Mouse (Mus musculus) urinary bladder, postnatal 36 days (tissue): ENCODE results near the gene Slc39a7.
"Not testable (repeated sequence)": the region's sequence is repeated elsewhere in the genome, so short reads cannot be mapped to it uniquely, and the experiment has no call there.

Experiments used
- DNase-seq, 2 experiments: peaks; one replicate each; pipeline ENCODE4 v3.0.0; 2022; ENCODE audit warnings: low spot score in 2 of 2, mixed read lengths in 1 of 2

Gene Slc39a7

GRCm38 (mm10) chr17:34030861-34031326 is 588 bp downstream of the Slc39a7 start:
- no peak for DNase-seq

GRCm38 (mm10) chr17:34029890-34030595 is 1.4 kb downstream of the Slc39a7 start:
- no peak for DNase-seq

GRCm38 (mm10) chr17:34029150-34029889 is 2.2 kb downstream of the Slc39a7 start:
- DNase-seq, result no peak

- DNase-seq, result no peak
These were observed 2.9 kb downstream of the Slc39a7 start for GRCm38 (mm10) chr17:34028501-34029149.

- DNase-seq, result peak; percentile 88 to 93
These were observed 3.7 kb downstream of the Slc39a7 start, which contains the start of gene H2-Ke6 for GRCm38 (mm10) chr17:34027656-34028223. Gene H2-Ke6, minus strand, starts transcription at chr17:34028060.

- no peak for DNase-seq
These were observed 4.4 kb downstream of the Slc39a7 start for GRCm38 (mm10) chr17:34026917-34027655.

GRCm38 (mm10) chr17:34026221-34026620 is 5.3 kb downstream of the Slc39a7 start:
- DNase-seq, result no peak

GRCm38 (mm10) chr17:34025756-34026151 is 5.7 kb downstream of the Slc39a7 start:
- DNase-seq, result no peak

- DNase-seq, result no peak
These were observed 6.4 kb downstream of the Slc39a7 start for GRCm38 (mm10) chr17:34024861-34025755.

GRCm38 (mm10) chr17:34024317-34024821 is 7.1 kb downstream of the Slc39a7 start, which contains the start of gene Ring1:
Gene Ring1, minus strand, starts transcription at chr17:34024680.
- peak; percentile 86 for DNase-seq

- DNase-seq, result no peak
These were observed 7.8 kb downstream of the Slc39a7 start for GRCm38 (mm10) chr17:34023678-34024077.

GRCm38 (mm10) chr17:34022987-34023386 is 8.5 kb downstream of the Slc39a7 start:
- DNase-seq, result no peak

- DNase-seq, result no peak
These were observed 9.1 kb downstream of the Slc39a7 start for GRCm38 (mm10) chr17:34022414-34022783.

GRCm38 (mm10) chr17:34021539-34022413 is 9.7 kb downstream of the Slc39a7 start:
- no peak for DNase-seq

- no peak for DNase-seq
These were observed 18.0 kb downstream of the Slc39a7 start for GRCm38 (mm10) chr17:34013436-34013835.

GRCm38 (mm10) chr17:34010156-34010555 is 21.3 kb downstream of the Slc39a7 start:
- DNase-seq, result no peak

- DNase-seq, result no peak
These were observed 24.9 kb downstream of the Slc39a7 start for GRCm38 (mm10) chr17:34006570-34006969.

- DNase-seq, result no peak
These were observed 28.1 kb downstream of the Slc39a7 start for GRCm38 (mm10) chr17:34003426-34003825.

- DNase-seq, result not testable (repeated sequence)
These were observed 30.7 kb downstream of the Slc39a7 start for GRCm38 (mm10) chr17:34000796-34001195.
